Mouse (Mus musculus) heart, embryonic 12.5 days (tissue): ENCODE measurements around the gene Plekhb2. TPM values are rescaled to one million over a fixed set of nuclear protein-coding genes. Genes with fewer than 3 reads are reported as not detected.

ENCODE experiments used
- ATAC-seq: fragments of 200-750 bp; cut with Nextera tagmentation; 2 replicates; pipeline ENCODE4 v1.8.0; 2017; ENCODE audit warnings: moderate TSS enrichment, moderate library complexity; ENCODE audit not compliant: insufficient number of reproducible peaks, low FRiP score
- H3K27ac ChIP-seq: fragments of 300-500 bp; sonication (generic); 2 replicates; pipeline ENCODE4 v1.5.1; 2016; ENCODE audit warnings: mild to moderate bottlenecking, moderate library complexity; ENCODE audit not compliant: poor library complexity, severe bottlenecking
- H3K27me3 ChIP-seq: fragments of 300-500 bp; sonication (generic); replicated peaks from 2 replicates; pipeline ENCODE4 v1.6.1; 2016; ENCODE audit warnings: mild to moderate bottlenecking, moderate library complexity
- H3K36me3 ChIP-seq: fragments of 300-500 bp; sonication (generic); 2 replicates; pipeline ENCODE4 v1.6.1; 2016; ENCODE audit warnings: mild to moderate bottlenecking, moderate library complexity
- H3K4me1 ChIP-seq: fragments of 300-500 bp; sonication (generic); replicated peaks from 2 replicates; pipeline ENCODE4 v1.6.1; 2016; ENCODE audit warnings: mild to moderate bottlenecking
- H3K4me2 ChIP-seq: fragments of 300-500 bp; sonication (generic); 2 replicates; pipeline ENCODE4 v1.6.1; 2016; ENCODE audit warnings: mild to moderate bottlenecking, moderate library complexity
- H3K4me3 ChIP-seq: fragments of 300-500 bp; sonication (generic); 2 replicates; pipeline ENCODE4 v1.5.1; 2016; ENCODE audit warnings: mild to moderate bottlenecking
- H3K9ac ChIP-seq: fragments of 300-500 bp; sonication (generic); 2 replicates; pipeline ENCODE4 v1.6.1; 2016; ENCODE audit warnings: mild to moderate bottlenecking, moderate library complexity
- H3K9me3 ChIP-seq: fragments of 300-500 bp; sonication (generic); replicated peaks from 2 replicates; pipeline ENCODE4 v1.6.1; 2016; ENCODE audit warnings: mild to moderate bottlenecking, moderate library complexity
- WGBS: fragments of 180-500 bp; shearing (Covaris S2); methylation state at CpG from one replicate; pipeline ENCODE4 v1.1.7; 2016; 5-methylcytosine and 5-hydroxymethylcytosine counted together
- polyA plus RNA-seq: library from polyadenylated mRNA; unstranded; fragments of >200 nt; fragmentation: Nextera tagmentation; extraction: Ambion mirVana; gene quantifications from 2 replicates; pipeline ENCODE4 v1.2.1, GENCODE M21; 2016

Gene Plekhb2
- polyA plus RNA-seq, 1 experiment from 2014 or later = 67.3 TPM

DNA sequence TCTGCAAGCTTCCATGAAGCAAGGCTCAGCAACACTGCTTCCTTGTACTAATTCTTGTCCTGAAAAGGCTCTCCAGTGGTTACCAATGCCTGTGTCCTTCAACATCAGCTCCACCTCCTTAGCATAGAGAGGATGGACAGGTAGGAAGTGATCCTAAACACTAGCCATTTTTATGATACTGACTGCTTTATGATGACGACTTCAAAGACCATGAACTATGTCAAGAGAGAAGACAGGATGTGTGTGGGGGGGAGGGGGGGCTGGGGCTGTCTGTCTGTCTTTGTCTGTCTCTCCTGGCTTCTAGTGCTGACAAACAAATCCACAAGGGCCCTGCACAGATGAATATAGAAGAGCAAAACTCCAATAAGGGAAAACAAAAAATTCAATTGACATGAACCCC is 18.4 kb upstream of the Plekhb2 start:
- WGBS = 50% methylated on average over 1 of the region's 1 CpGs
- Histone ChIP-seq H3K9ac (no peak overlapping the region), H3K4me1 (peaks cover 58% of the 10 kb centered on the region), H3K9me3 (no peaks in the 10 kb centered on the region), H3K27me3 (no peaks in the 10 kb centered on the region), H3K4me2 (no peak overlapping the region), H3K4me3 (no peak overlapping the region), H3K36me3 (peaks cover 67% of the 10 kb centered on the region), H3K27ac (no peak overlapping the region)
- no peak for ATAC-seq

DNA sequence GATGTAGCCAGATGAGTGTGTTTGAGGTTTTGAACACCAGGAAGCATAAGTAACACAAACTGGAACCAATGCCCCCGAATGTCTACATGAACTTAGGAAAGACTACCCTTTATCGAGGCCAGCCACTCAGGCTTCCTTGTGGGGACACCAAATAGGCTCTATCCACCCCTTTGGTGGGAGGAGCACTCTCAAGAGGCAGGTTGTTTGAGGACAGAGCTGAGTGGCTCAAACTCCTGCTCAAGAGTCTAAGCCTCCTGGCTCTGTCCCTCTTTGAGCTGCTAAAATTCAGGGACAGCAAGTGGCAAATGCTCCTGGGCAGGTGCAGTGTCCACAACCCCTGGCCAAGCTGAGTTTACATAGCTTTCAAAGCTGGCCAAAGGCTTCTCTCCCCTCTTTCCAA is 14.9 kb upstream of the Plekhb2 start:
- H3K36me3 ChIP-seq = peaks cover 44% of the 10 kb centered on the region
- 81% methylated on average over 2 of the region's 2 CpGs for WGBS

DNA sequence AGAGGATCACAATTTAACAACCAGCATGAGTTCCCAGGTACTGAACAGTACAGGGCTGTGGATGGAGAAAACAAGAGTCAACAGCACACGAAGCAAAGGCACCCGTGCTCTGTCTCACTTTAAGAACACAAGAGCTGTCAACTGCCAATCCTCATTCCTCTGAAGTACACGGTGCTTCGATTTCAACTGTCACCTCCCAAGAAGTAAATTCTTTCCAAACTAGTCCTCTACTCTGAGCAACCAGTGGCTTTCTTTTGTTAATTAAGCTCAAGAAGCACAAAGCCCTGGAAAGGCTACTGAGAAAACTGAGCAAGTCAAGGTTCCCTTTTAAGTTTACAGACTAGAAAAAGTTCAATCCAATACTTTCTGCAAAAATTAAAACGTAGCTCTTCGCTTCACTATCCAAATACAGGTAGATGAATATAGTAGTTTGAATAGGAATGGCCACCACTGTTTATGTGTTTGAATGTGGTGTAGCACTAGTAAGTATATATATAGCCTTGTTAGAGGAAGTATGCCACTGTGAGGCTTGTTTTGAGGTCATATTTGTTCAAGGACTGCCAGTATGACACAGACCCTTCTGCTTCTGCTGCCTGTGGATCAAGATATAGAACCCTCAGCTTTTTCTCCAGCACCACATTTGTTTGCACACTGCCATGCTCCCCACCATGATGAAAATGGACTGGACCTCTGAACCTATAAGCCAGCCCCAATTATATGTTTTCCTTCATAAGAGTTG is 11.7 kb upstream of the Plekhb2 start:
- Histone ChIP-seq H3K36me3 (peaks cover 30% of the 10 kb centered on the region), H3K4me3 (no peak overlapping the region), H3K27ac (0 out of 2 replicates have a peak overlapping the region, but pooled peaks have one; percentile 8), H3K4me1 (peaks cover 59% of the 10 kb centered on the region), H3K27me3 (no peaks in the 10 kb centered on the region), H3K4me2 (no peak overlapping the region), H3K9me3 (no peaks in the 10 kb centered on the region), H3K9ac (0 out of 2 replicates have a peak overlapping the region, but pooled peaks have one; percentile 15)
- 56% methylated on average over 6 of the region's 6 CpGs for WGBS
- ATAC-seq = no peak

More for the DNA sequence above, 14.9 kb upstream of the Plekhb2 start:
- Histone ChIP-seq H3K27me3 (no peaks in the 10 kb centered on the region), H3K4me1 (peaks cover 76% of the 10 kb centered on the region), H3K9ac (no peak overlapping the region), H3K4me2 (no peak overlapping the region), H3K27ac (no peak overlapping the region), H3K4me3 (no peak overlapping the region), H3K9me3 (no peaks in the 10 kb centered on the region)
- ATAC-seq = no peak

DNA sequence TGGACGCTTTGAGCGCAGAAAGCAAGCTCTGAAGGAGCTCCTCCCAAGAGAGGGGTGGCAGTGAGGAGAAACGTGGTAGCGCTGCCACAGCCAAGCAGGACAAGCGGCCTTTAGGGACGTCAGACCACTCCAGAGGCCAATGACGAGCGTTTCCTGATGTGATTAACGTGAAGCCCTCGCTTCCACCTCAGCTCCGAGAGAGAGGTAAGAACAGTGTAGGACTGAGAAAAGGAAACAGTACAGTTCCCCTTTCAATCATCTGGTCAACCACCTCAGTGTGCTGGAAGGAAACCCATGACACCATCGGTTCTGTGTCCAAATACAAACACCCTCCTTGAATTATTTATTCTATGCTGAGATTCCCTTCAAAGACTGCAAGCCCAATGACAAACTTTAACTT is 10.5 kb upstream of the Plekhb2 start:
- Histone ChIP-seq H3K9ac (0 out of 2 replicates have a peak overlapping the region, but pooled peaks have one; percentile 50), H3K4me1 (peaks cover 58% of the 10 kb centered on the region), H3K4me3 (no peak overlapping the region), H3K27ac (no peak overlapping the region), H3K27me3 (no peaks in the 10 kb centered on the region), H3K4me2 (peak overlapping the region; percentile 37), H3K36me3 (peaks cover 22% of the 10 kb centered on the region), H3K9me3 (no peaks in the 10 kb centered on the region)
- WGBS = 39% methylated on average over 12 of the region's 12 CpGs
- no peak for ATAC-seq

DNA sequence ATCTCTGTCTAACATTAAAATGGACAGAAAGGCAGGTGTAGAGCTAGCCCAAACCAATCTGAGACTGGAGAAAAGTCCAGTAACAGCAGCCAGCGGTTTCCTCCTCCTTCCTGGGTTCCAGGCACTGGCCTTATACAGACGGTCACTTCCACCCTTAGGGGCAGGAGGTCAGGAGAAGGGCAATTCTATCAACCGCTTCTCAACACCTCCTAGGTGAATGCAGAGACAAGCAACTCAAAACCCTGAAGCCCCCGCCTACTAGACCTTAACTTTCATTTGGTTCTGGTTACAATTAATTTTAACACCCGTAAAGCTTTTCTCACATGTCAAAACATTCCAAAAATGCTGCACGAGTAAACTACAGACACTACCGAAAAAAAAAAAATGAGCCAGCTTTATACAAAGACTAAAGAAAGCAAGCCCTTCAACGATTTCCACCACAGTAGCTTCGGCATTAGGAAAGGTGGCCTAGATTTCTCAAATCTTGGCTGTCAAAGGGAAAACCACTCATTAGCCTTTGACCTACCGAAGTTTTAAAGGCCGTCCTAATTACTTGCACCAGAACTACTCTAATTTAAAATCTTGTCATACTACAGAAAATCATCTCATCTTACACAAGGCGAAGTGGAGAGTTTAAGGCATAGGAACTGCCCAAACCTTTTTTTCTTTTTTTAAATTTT is 7.9 kb upstream of the Plekhb2 start:
- Histone ChIP-seq H3K27ac (peak overlapping the region; percentile 98), H3K4me1 (peaks cover 40% of the 10 kb centered on the region), H3K9ac (peak overlapping the region; percentile 92), H3K27me3 (no peaks in the 10 kb centered on the region), H3K4me2 (peak overlapping the region; percentile 97), H3K4me3 (peak overlapping the region; percentile 86), H3K36me3 (no peaks in the 10 kb centered on the region), H3K9me3 (no peaks in the 10 kb centered on the region)
- ATAC-seq = no peak
- under 1% methylated on average over 12 of the region's 12 CpGs for WGBS

DNA sequence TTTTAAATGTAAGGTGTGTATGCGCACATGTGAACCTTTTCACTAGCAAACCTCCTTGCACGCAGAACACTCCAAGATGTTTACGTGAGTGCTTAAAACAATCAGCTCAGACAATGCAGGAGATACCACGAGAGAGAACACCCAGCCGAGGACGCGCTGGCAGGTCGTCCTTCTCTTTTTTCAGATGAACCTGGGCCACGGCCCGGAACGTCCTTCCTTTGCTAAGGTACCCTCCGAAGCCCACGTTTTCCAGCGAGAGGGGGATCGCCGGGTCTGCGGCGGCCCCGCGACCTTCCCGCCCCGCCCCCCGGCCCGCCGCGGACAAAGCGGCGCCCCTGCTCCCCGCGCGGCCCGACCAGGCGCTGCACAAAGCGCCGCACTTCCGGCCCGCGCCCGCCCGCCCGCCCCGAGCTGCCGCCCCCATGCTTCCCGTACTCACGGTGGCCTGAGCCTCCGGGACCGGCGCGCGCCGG is 7.4 kb upstream of the Plekhb2 start:
- Histone ChIP-seq H3K9me3 (no peaks in the 10 kb centered on the region), H3K9ac (peak overlapping the region; percentile 92), H3K4me3 (peak overlapping the region; percentile 86), H3K4me1 (peaks cover 36% of the 10 kb centered on the region), H3K27me3 (no peaks in the 10 kb centered on the region), H3K36me3 (no peaks in the 10 kb centered on the region), H3K4me2 (peak overlapping the region; percentile 97), H3K27ac (peak overlapping the region; percentile 98)
- ATAC-seq = peak; percentile 86
- 1% methylated on average over 51 of the region's 51 CpGs for WGBS

DNA sequence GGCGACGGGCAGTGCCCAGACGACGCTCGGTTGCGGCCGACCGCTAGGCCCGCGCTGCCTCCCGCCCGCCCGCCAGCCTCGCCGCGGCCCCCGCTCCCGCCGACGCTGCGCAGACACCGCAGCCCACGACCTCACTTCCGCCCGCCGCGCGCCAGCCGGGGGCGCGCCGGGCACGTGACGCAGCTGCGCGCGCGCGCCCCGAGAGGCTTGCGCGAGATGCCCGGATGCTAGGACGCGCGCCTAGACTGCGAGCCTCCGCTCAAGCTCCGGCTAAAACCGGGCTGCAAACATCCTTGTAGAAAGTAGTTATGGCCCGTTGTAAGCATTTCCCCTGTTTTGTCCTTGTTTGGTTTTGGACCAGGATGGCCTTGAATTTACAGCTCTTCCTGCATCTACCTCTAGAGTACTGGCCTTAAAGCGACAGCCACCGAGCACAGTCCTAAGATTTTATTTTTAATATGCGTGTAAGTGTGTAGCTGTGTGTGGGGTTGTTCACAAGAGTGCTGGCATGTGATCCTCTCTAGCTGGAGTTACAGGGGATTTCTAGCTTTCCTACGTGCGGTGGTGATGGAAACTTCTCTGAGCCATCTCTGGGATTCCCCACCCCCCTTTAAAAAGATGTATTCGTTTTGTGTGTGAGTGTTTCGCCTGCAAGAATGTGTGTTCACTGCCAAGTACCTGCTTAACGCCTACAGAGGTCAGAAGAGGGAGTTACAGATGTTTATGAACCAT is 6.7 kb upstream of the Plekhb2 start, which contains the start of gene Fam168b:
Gene Fam168b, minus strand, starts transcription at position 179 of the 732 bp plus-strand sequence.
- H3K4me1 ChIP-seq = peaks cover 32% of the 10 kb centered on the region
- peak within 1 kb of the TSS; percentile 86 for H3K4me3 ChIP-seq
- peak within 1 kb of the TSS; percentile 92 for H3K9ac ChIP-seq
- peak within 1 kb of the TSS; percentile 98 for H3K27ac ChIP-seq
- H3K9me3 ChIP-seq = no peaks in the 10 kb centered on the region
- peak; percentile 91 for ATAC-seq
- H3K36me3 ChIP-seq = no peaks in the 10 kb centered on the region
- WGBS = 1% methylated on average over 59 of the region's 59 CpGs
- peak within 1 kb of the TSS; percentile 97 for H3K4me2 ChIP-seq
- H3K27me3 ChIP-seq = no peaks in the 10 kb centered on the region

DNA sequence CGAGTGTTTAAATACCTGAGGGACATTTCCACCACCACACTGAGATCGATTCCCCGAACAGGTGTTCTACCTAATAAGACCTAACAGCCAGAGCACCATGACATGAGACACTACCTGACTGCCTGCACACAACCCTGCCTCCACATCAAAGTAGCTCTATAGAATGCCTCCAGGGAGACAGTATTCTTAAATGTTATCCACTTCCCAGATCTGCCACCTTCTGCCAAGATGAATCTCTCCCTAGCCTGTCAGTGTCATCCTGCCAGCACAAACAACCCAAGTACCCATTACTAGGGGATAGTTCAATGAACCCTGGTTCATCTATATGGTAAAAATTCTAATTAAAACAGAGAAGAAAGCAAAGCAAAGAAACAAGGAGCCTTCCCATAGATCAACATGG is 2.7 kb upstream of the Plekhb2 start:
- no peak for ATAC-seq
- 83% methylated on average over 3 of the region's 3 CpGs for WGBS
- peaks cover 20% of the 10 kb centered on the region for H3K4me1 ChIP-seq

DNA sequence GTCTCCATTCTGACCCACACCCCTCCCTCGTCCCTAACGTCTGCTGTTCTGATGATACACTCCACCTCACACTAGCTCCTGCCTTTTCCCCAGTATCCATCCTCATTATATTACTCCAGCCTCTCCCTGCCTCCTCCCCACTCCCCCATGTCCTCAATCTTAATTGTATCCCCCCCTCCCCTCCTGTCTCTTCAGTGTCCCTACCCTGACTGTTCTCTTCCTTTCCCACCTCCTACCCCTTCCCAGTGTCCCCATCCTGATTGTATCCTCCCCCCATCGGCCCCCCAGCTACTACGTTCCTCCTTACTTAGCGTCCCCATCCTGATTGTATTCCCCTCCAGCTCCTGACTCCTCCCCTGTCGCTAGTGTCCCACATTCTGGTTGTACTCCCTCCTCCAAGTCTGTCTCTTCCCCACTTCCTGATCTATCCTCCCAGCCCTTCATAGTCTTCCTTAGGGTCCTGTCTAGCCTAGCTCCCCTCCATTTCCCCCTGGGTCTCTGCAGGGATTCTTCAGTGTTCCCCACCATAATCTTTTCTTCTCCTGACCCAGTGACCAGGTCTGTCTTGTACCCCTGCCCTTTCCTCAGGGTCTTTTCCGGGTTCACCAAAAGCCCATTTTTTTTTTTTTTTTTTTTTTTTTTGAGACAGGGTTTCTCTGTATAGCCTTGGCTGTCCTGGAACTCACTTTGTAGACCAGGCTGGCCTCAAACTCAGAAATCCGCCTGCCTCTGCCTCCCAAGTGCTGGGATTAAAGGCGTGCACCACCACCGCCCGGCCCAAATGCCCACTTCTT is 764 bp downstream of the Plekhb2 start:
- Histone ChIP-seq H3K4me1 (peaks cover 26% of the 10 kb centered on the region), H3K27me3 (no peaks in the 10 kb centered on the region), H3K9me3 (no peaks in the 10 kb centered on the region), H3K9ac (peak overlapping the region; percentile 97), H3K4me3 (peak overlapping the region; percentile 92), H3K4me2 (peak overlapping the region; percentile 86), H3K36me3 (no peaks in the 10 kb centered on the region), H3K27ac (no peak overlapping the region)
- ATAC-seq = peak; percentile 58
- 46% methylated on average over 11 of the region's 11 CpGs for WGBS

More for the DNA sequence above, 2.7 kb upstream of the Plekhb2 start:
- H3K4me2 ChIP-seq = no peak overlapping the region
- no peaks in the 10 kb centered on the region for H3K36me3 ChIP-seq
- H3K9me3 ChIP-seq = no peaks in the 10 kb centered on the region
- no peak overlapping the region for H3K27ac ChIP-seq
- no peak overlapping the region for H3K9ac ChIP-seq
- no peaks in the 10 kb centered on the region for H3K27me3 ChIP-seq
- H3K4me3 ChIP-seq = no peak overlapping the region

DNA sequence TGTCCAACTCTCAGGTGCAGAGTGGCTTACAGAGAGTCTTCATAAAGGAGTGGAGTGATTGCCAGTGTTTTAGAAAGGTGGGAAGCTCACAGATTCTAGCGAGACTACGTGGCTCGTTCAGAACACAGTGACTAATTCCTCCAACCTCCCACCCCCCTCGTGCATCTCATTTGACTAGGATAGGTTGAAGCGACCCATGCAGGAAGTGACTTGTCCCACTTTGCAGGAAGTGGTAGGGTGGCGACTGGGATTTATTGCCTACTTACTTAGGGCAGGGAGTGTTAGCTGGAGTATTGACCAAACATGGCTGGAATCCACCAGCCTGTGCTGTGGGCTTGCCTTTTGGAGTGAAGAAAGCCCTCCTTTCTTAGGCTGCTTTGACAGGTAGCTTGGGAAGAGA is 1.8 kb downstream of the Plekhb2 start:
- H3K4me3 ChIP-seq = no peak overlapping the region
- no peak overlapping the region for H3K9ac ChIP-seq
- H3K27me3 ChIP-seq = no peaks in the 10 kb centered on the region
- H3K9me3 ChIP-seq = no peaks in the 10 kb centered on the region
- WGBS = 45% methylated on average over 6 of the region's 6 CpGs
- peaks cover 26% of the 10 kb centered on the region for H3K4me1 ChIP-seq
- no peaks in the 10 kb centered on the region for H3K36me3 ChIP-seq
- no peak for ATAC-seq
- no peak overlapping the region for H3K27ac ChIP-seq
- 0 out of 2 replicates have a peak overlapping the region, but pooled peaks have one; percentile 86 for H3K4me2 ChIP-seq
